Mouse (Mus musculus): Measurements from ENCODE around the gene Spryd3.

The Spryd3 gene

GRCm38 (mm10) chr15:102070476-102071467 is 65.3 kb downstream of the Spryd3 start:
- no peak for DNase-seq (ENCODE audit: low spot score in 2 of 2)

Measured in frontal cortex, postnatal 36 days (tissue).